ENCODE assay signal across 12 mouse cellular contexts in genomic region chr7:124704163-124704824, GRCm38 (mm10).
DNase-seq lines count a peak whose midpoint lies in the region.
"Had no signal": no experiment of that assay in that cellular context is flagged by ENCODE, and none has a peak within 500 bp of the region (broad histone marks: within the 10 kb centered on the region; RNA-seq: fewer than 3 reads in every experiment).

No protein-coding gene starts in this region.

- DNase-seq in frontal cortex, postnatal 36 days (ENCODE audit: low spot score in 2 of 2): peak; percentile 22 to 58
- no peak for DNase-seq in frontal cortex, postnatal 10 days (ENCODE audit: low spot score in 2 of 2)
- DNase-seq in right cerebral cortex, adult 2 months (ENCODE audit: low spot score in 2 of 2): peak; percentile 26 to 38
- DNase-seq in right cerebral cortex, postnatal 4 days: no peak
- peak; percentile 65 for DNase-seq in layer of hippocampus, adult 9-11 months
- DNase-seq in urinary bladder, adult 18-20 months (ENCODE audit: low spot score in 2 of 2): no peak
- DNase-seq in thymus, postnatal 0 days (ENCODE audit: low spot score): no peak
- DNase-seq in neural tube, embryonic 10.5 days (ENCODE audit: extremely low spot score, low spot score): no peak
- DNase-seq: cerebellum, adult 18-20 months; gastrocnemius, postnatal 36 days; kidney, postnatal 14 days; liver, embryonic 13.5 days had no signal

Comparison
In these comparisons a context has a peak if more than half of its experiments do, and no peak if none do; other contexts are left out.
1. DNase-seq: peak in frontal cortex, postnatal 36 days (2 of 2), right cerebral cortex, adult 2 months (2 of 2) and layer of hippocampus, adult 9-11 months (single experiment); none in frontal cortex, postnatal 10 days (0 of 2), right cerebral cortex, postnatal 4 days (single experiment), urinary bladder, adult 18-20 months (0 of 2), thymus, postnatal 0 days (single experiment) and neural tube, embryonic 10.5 days (single experiment).